10 mouse cellular contexts compared by ENCODE assay signal in genomic region chr9:14846428-14846827, GRCm38 (mm10). TPM values are rescaled to one million over a fixed set of nuclear protein-coding genes. Genes with fewer than 3 reads are reported as not detected.
DNase-seq lines count a peak whose midpoint lies in the region; ATAC-seq and TF ChIP-seq lines count a peak whose summit lies in the region.
"Had no signal": no experiment of that assay in that cellular context is flagged by ENCODE, and none has a peak within 500 bp of the region (broad histone marks: within the 10 kb centered on the region; RNA-seq: fewer than 3 reads in every experiment).

No protein-coding gene starts in this region.

- peak; percentile 91 for TF ChIP-seq RAD21 in MEL (IDR thresholded peaks at IDR 0.05; ENCODE audit: low read depth, low read length)

- H3K9ac ChIP-seq in lung, embryonic 14.5 days = no peak overlapping the region
- no peak overlapping the region for H3K9ac ChIP-seq in MEL (ENCODE audit: control insufficient read depth, low read depth, low read length, poor library complexity, severe bottlenecking)
- no peak overlapping the region for H3K9ac ChIP-seq in forebrain, embryonic 15.5 days (replicated peaks)
- H3K9ac ChIP-seq: midbrain, embryonic 12.5 days had no signal

- no peak overlapping the region for H3K4me3 ChIP-seq in lung, embryonic 14.5 days (ENCODE audit: low read depth, low read length)
- no peak overlapping the region for H3K4me3 ChIP-seq in MEL (ENCODE audit: control insufficient read depth in 1 of 2, insufficient read depth in 1 of 2, low read depth in 2 of 2, low read length in 2 of 2)
- H3K4me3 ChIP-seq in forebrain, embryonic 15.5 days = no peak overlapping the region
- H3K4me3 ChIP-seq: midbrain, embryonic 12.5 days had no signal

- no peak overlapping the region for H3K4me2 ChIP-seq in lung, embryonic 14.5 days
- no peak overlapping the region for H3K4me2 ChIP-seq in forebrain, embryonic 15.5 days (replicated peaks)
- H3K4me2 ChIP-seq: midbrain, embryonic 12.5 days had no signal

- 43% methylated on average over 5 of the region's 5 CpGs for WGBS in lung, embryonic 14.5 days
- WGBS in forebrain, embryonic 15.5 days = 49% methylated on average over 5 of the region's 5 CpGs

- H3K36me3 ChIP-seq in lung, embryonic 14.5 days (ENCODE audit: insufficient read depth) = no peaks in the 10 kb centered on the region
- no peaks in the 10 kb centered on the region for H3K36me3 ChIP-seq in MEL (ENCODE audit: control insufficient read depth in 1 of 2, insufficient read depth in 2 of 2, low read length in 2 of 2)
- no peaks in the 10 kb centered on the region for H3K36me3 ChIP-seq in splenic B cell, adult 2 months (ENCODE audit: control insufficient read depth, insufficient read depth, low read length, poor library complexity, severe bottlenecking)
- no peaks in the 10 kb centered on the region for H3K36me3 ChIP-seq in forebrain, embryonic 15.5 days
- H3K36me3 ChIP-seq: midbrain, embryonic 12.5 days had no signal

- H3K4me1 ChIP-seq in lung, embryonic 14.5 days (ENCODE audit: insufficient read depth) = no peaks in the 10 kb centered on the region
- no peaks in the 10 kb centered on the region for H3K4me1 ChIP-seq in MEL (ENCODE audit: control insufficient read depth in 1 of 2, insufficient read depth in 2 of 2, low read length in 2 of 2)
- no peaks in the 10 kb centered on the region; the same call in 1 of the 2 replicates for H3K4me1 ChIP-seq in forebrain, embryonic 15.5 days
- H3K4me1 ChIP-seq: midbrain, embryonic 12.5 days had no signal

- TF ChIP-seq CTCF in lung, embryonic 14.5 days (IDR thresholded peaks at IDR 0.05; ENCODE audit: low read depth) = peak; percentile 67
- TF ChIP-seq CTCF in MEL (IDR thresholded peaks at IDR 0.05 in 2 of 3, conservative IDR thresholded peaks at IDR 0.05 in 1 of 3; ENCODE audit: control insufficient read depth in 1 of 3, insufficient read depth in 1 of 3, low read depth in 2 of 3, low read length in 3 of 3, poor library complexity in 1 of 3, severe bottlenecking in 1 of 3) = peak; percentile 93 to 99 (median 98)

- H3K79me2 ChIP-seq in MEL (ENCODE audit: control insufficient read depth, insufficient read depth, low read length, poor library complexity) = no peaks in the 10 kb centered on the region

- no peak for TF ChIP-seq EP300 in MEL (IDR thresholded peaks at IDR 0.05; ENCODE audit: low read depth in 1 of 2, low read length in 2 of 2)

- DNase-seq in lung, embryonic 14.5 days = peak; percentile 61
- no peak for DNase-seq in lung, postnatal 25 days (ENCODE audit: low spot score)
- peak; percentile 88 for DNase-seq in MEL (ENCODE audit: low read depth, low spot score)
- peak; percentile 59 for DNase-seq in embryo, embryonic 10 days (ENCODE audit: low spot score)
- peak; percentile 43 for DNase-seq in splenic B cell, adult 2 months (ENCODE audit: low read depth, low spot score)
- DNase-seq: cerebellum, adult 9-11 months; gastrocnemius, postnatal 36 days had no signal

- TF ChIP-seq POLR2A in MEL (IDR thresholded peaks at IDR 0.05; ENCODE audit: control insufficient read depth in 1 of 2, insufficient read depth in 1 of 2, low read depth in 1 of 2, low read length in 2 of 2, poor library complexity in 1 of 2) = no peak

- no peak for ATAC-seq in lung, embryonic 14.5 days (ENCODE audit: insufficient read depth)
- ATAC-seq in forebrain, embryonic 15.5 days (replicated peaks) = no peak
- ATAC-seq in erythroblast, adult 5-6 weeks (replicated peaks; ENCODE audit: low FRiP score, poor library complexity, severe bottlenecking) = no peak

- no peaks in the 10 kb centered on the region for H3K27me3 ChIP-seq in lung, embryonic 14.5 days (ENCODE audit: insufficient read depth, low read length)
- no peaks in the 10 kb centered on the region for H3K27me3 ChIP-seq in MEL (ENCODE audit: control insufficient read depth in 1 of 2, insufficient read depth in 2 of 2, low read length in 2 of 2)
- no peaks in the 10 kb centered on the region for H3K27me3 ChIP-seq in splenic B cell, adult 2 months (ENCODE audit: control insufficient read depth, insufficient read depth, low read length, poor library complexity, severe bottlenecking)
- no peaks in the 10 kb centered on the region for H3K27me3 ChIP-seq in forebrain, embryonic 15.5 days
- H3K27me3 ChIP-seq: midbrain, embryonic 12.5 days had no signal

- H3K27ac ChIP-seq in lung, embryonic 14.5 days (ENCODE audit: low read depth) = no peak overlapping the region
- no peak overlapping the region for H3K27ac ChIP-seq in MEL (ENCODE audit: control insufficient read depth, low read depth, low read length)
- no peak overlapping the region for H3K27ac ChIP-seq in forebrain, embryonic 15.5 days (replicated peaks)
- H3K27ac ChIP-seq: midbrain, embryonic 12.5 days had no signal

- H3K9me3 ChIP-seq in lung, embryonic 14.5 days (ENCODE audit: low read depth, low read length) = no peaks in the 10 kb centered on the region
- H3K9me3 ChIP-seq in MEL (replicated peaks; ENCODE audit: insufficient read depth, low read length) = no peaks in the 10 kb centered on the region
- no peaks in the 10 kb centered on the region for H3K9me3 ChIP-seq in forebrain, embryonic 15.5 days
- H3K9me3 ChIP-seq: midbrain, embryonic 12.5 days had no signal

TF ChIP-seq in MEL, 35 proteins besides CTCF, POLR2A, EP300 and RAD21 (continues in another document):
- no peak for TF ChIP-seq TBP (IDR thresholded peaks at IDR 0.05; ENCODE audit: low read depth, low read length)
- TF ChIP-seq MAFK (IDR thresholded peaks at IDR 0.05; ENCODE audit: borderline replicate concordance, low read depth, low read length) = no peak
- TF ChIP-seq ZKSCAN1 (IDR thresholded peaks at IDR 0.05; ENCODE audit: low read depth, low read length) = no peak
- TF ChIP-seq GABPA (IDR thresholded peaks at IDR 0.05; ENCODE audit: low read depth, low read length) = no peak
- no peak for TF ChIP-seq ELF1 (IDR thresholded peaks at IDR 0.05; ENCODE audit: low read depth, low read length)
- TF ChIP-seq BHLHE40 (IDR thresholded peaks at IDR 0.05; ENCODE audit: borderline replicate concordance, low read depth, low read length) = no peak
- no peak for TF ChIP-seq E2F4 (IDR thresholded peaks at IDR 0.05; ENCODE audit: borderline replicate concordance, low read depth, low read length)
- TF ChIP-seq NRF1 (IDR thresholded peaks at IDR 0.05; ENCODE audit: insufficient read depth, low read depth, low read length, poor library complexity, severe bottlenecking) = no peak
- no peak for TF ChIP-seq GATA1 (IDR thresholded peaks at IDR 0.05; ENCODE audit: low read depth, low read length)
- peak; percentile 83 for TF ChIP-seq USF1 (IDR thresholded peaks at IDR 0.05; ENCODE audit: low read depth, low read length)
- no peak for TF ChIP-seq USF2 (IDR thresholded peaks at IDR 0.05; ENCODE audit: borderline replicate concordance in 1 of 2, insufficient read depth in 1 of 2, low read depth in 1 of 2, low read length in 2 of 2)
- TF ChIP-seq MEF2A (IDR thresholded peaks at IDR 0.05; ENCODE audit: extremely low read depth, insufficient replicate concordance, low read depth, low read length, poor library complexity, severe bottlenecking) = no peak
- TF ChIP-seq NELFE (IDR thresholded peaks at IDR 0.05; ENCODE audit: low read depth, low read length) = no peak
- TF ChIP-seq MAX (IDR thresholded peaks at IDR 0.05; ENCODE audit: low read length) = peak; percentile 100
- peak; percentile 81 for TF ChIP-seq MXI1 (IDR thresholded peaks at IDR 0.05; ENCODE audit: low read depth, low read length)
- no peak for TF ChIP-seq CHD1 (IDR thresholded peaks at IDR 0.05; ENCODE audit: low read depth, low read length)
- no peak for TF ChIP-seq TAL1 (IDR thresholded peaks at IDR 0.05; ENCODE audit: low read length)
- no peak for TF ChIP-seq MAZ (IDR thresholded peaks at IDR 0.05; ENCODE audit: low read depth, low read length)
- no peak for TF ChIP-seq UBTF (IDR thresholded peaks at IDR 0.05; ENCODE audit: borderline replicate concordance, insufficient read depth, low read depth, low read length)
- TF ChIP-seq SIN3A (IDR thresholded peaks at IDR 0.05; ENCODE audit: low read length) = no peak
- TF ChIP-seq ZNF384 (IDR thresholded peaks at IDR 0.05; ENCODE audit: low read depth, low read length) = no peak
- TF ChIP-seq MYB (IDR thresholded peaks at IDR 0.05; ENCODE audit: low read depth, low read length) = no peak
- TF ChIP-seq ZC3H11A (IDR thresholded peaks at IDR 0.05; ENCODE audit: low read depth, low read length) = peak; percentile 79
- TF ChIP-seq RCOR1 (IDR thresholded peaks at IDR 0.05; ENCODE audit: low read depth, low read length) = no peak
- TF ChIP-seq SMC3 (IDR thresholded peaks at IDR 0.05; ENCODE audit: low read depth, low read length) = peak; percentile 95
- TF ChIP-seq JUND (IDR thresholded peaks at IDR 0.05; ENCODE audit: low read depth, low read length) = no peak
- no peak for TF ChIP-seq POLR2AphosphoS5 (IDR thresholded peaks at IDR 0.05; ENCODE audit: borderline replicate concordance, low read depth, low read length)
- TF ChIP-seq ETS1 (IDR thresholded peaks at IDR 0.05; ENCODE audit: low read depth, low read length) = no peak
- TF ChIP-seq KAT2A (conservative IDR thresholded peaks at IDR 0.05; ENCODE audit: low read depth, low read length) = no peak
- TF ChIP-seq ZMIZ1 (IDR thresholded peaks at IDR 0.05; ENCODE audit: low read depth, low read length) = no peak
- no peak for TF ChIP-seq CHD2 (IDR thresholded peaks at IDR 0.05; ENCODE audit: low read length)

RNA-seq across cellular contexts. Expression of gene Gpr83, which starts 13.6 kb away (rescaled TPM):
- 0.13 and 0.24 TPM in 2 replicates for polyA plus RNA-seq in lung, embryonic 14.5 days (2014; fragmentation: Nextera tagmentation; extraction: Ambion mirVana)
- 0.04 TPM in 1 of 2 replicates, not detected in the other for total RNA-seq in MEL (2012; rRNA removed)
- polyA plus RNA-seq in MEL (2012; ENCODE audit: insufficient read depth in 1 of 2, insufficient read length in 2 of 2, low read depth in 1 of 2, low replicate concordance in 2 of 2, missing spikeins in 1 of 2) = not detected
- polyA plus RNA-seq in forebrain, embryonic 15.5 days (2015; fragmentation: Nextera tagmentation; extraction: Ambion mirVana) = 1.1 and 1.3 TPM in 2 replicates
- not detected in 2 replicates for total RNA-seq in erythroblast, adult 5-6 weeks (2015; ENCODE audit: low replicate concordance)
- total RNA-seq in erythroblast, adult 5-6 weeks (2017; ENCODE audit: low replicate concordance) = 0.28 TPM in 1 of 2 replicates, not detected in the other
- total RNA-seq: gastrocnemius, postnatal 36 days had no signal

RNA-seq across cellular contexts. Expression of gene Izumo1r, which starts 57.3 kb away (rescaled TPM):
- 0.34 and 0.47 TPM in 2 replicates for polyA plus RNA-seq in lung, embryonic 14.5 days (2014; fragmentation: Nextera tagmentation; extraction: Ambion mirVana)
- total RNA-seq in MEL (2012; rRNA removed) = not detected in 2 replicates
- not detected for polyA plus RNA-seq in MEL (2012; ENCODE audit: insufficient read depth in 1 of 2, insufficient read length in 2 of 2, low read depth in 1 of 2, low replicate concordance in 2 of 2, missing spikeins in 1 of 2)
- polyA plus RNA-seq in forebrain, embryonic 15.5 days (2015; fragmentation: Nextera tagmentation; extraction: Ambion mirVana) = not detected in 2 replicates
- not detected in 2 replicates for total RNA-seq in erythroblast, adult 5-6 weeks (2015; ENCODE audit: low replicate concordance)
- not detected in 2 replicates for total RNA-seq in erythroblast, adult 5-6 weeks (2017; ENCODE audit: low replicate concordance)
- total RNA-seq: gastrocnemius, postnatal 36 days had no signal
- polyA plus RNA-seq: midbrain, embryonic 12.5 days had no signal
